Mouse (Mus musculus): ENCODE measurements around the gene Fto. TPM values are rescaled to one million over a fixed set of nuclear protein-coding genes. Genes with fewer than 3 reads are reported as not detected.

Fto gene
- total RNA-seq, 2 experiments from 2014 or later: 146 to 151 TPM

- Histone ChIP-seq H3K4me3 (no peak overlapping the region), H3K27ac (no peak overlapping the region)
- no peak for DNase-seq (ENCODE audit: low spot score in 2 of 2)
- TF ChIP-seq CTCF (conservative IDR thresholded peaks at IDR 0.05): no peak
These were observed 366.1 kb downstream of the Fto start for GRCm38 (mm10) chr8:91679451-91679850.

DNA sequence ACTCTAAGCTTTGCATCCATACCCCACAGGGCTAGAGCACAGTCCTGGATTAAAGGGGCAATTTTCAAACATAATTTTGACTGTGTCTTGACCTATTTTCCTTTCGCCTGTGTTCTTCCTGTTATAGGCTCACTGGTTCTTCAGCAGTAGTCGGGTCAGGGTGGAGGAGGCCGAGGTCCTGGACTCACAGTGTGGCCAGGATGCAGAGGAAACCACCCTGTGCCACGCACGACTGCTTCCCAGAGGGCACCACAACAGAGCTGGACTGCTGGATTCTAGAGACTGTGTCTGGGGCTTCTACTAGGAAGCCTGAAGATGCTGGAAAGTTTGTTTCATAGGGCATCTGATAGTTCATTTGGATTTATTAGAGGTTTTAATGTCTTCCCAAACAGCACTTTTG, 366.8 kb downstream of the Fto start:
- TF ChIP-seq CTCF (conservative IDR thresholded peaks at IDR 0.05): no peak
- DNase-seq (ENCODE audit: low spot score in 2 of 2): no peak
- Histone ChIP-seq H3K4me3 (no peak overlapping the region), H3K27ac (no peak overlapping the region)

DNA sequence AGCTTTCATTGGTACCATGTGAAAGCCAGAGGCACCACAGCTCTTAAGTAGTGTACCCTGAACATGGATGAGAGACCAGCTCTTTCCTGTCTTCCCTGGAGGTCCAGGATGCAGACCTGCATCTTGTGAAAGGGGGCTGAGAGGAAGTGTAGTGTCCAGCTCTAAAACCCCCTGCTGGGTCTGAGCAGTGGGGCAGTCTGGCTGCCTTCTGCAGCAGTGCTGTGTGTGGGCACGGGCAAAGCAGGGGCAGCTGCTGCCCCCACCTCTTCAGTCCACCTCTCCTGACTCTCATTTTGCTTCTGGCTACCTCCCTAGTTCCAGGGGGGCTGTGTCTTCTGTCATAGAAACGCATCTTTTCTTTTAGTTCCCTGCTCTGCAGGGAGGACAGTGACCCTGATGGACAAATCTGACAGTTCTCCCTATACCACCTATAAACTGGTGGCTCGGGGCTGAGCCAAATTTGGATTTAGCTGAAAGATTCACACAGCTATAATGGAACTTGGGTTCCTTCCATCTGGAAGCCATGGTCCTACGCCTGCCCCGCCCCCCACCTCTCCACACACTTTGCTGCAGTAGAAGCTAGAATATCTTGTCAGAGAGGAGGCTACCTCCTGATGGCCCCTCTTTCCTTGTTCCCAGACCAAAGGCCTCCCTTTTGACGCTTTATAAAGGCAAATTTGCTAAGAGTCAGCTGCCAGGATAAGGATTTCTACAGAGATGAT, 371.4 kb downstream of the Fto start:
- DNase-seq (ENCODE audit: low spot score in 2 of 2): no peak
- H3K27ac ChIP-seq: no peak overlapping the region
- TF ChIP-seq CTCF (conservative IDR thresholded peaks at IDR 0.05): no peak
- H3K4me3 ChIP-seq: no peak overlapping the region

DNA sequence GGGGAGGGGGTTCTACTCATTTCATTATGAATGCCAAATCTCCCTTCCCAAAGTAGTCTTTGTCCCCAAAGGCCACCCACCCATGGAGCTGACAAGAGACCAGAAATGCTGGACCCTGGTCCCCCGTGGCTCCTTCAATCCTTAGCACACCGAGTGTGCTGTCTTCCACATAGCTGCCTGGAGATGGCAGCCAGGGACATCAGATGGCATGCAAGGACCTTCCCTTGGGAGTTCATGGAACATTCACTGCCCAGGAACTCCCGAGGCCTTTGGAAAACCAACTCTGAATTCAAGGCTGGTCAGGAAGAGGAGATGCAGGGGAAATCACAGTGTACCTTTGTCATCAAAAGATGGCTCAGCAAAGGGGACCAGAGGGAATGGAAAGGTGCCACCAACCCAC, 372.1 kb downstream of the Fto start:
- no peak for DNase-seq (ENCODE audit: low spot score in 2 of 2)
- TF ChIP-seq CTCF (conservative IDR thresholded peaks at IDR 0.05): peak; percentile 27

DNA sequence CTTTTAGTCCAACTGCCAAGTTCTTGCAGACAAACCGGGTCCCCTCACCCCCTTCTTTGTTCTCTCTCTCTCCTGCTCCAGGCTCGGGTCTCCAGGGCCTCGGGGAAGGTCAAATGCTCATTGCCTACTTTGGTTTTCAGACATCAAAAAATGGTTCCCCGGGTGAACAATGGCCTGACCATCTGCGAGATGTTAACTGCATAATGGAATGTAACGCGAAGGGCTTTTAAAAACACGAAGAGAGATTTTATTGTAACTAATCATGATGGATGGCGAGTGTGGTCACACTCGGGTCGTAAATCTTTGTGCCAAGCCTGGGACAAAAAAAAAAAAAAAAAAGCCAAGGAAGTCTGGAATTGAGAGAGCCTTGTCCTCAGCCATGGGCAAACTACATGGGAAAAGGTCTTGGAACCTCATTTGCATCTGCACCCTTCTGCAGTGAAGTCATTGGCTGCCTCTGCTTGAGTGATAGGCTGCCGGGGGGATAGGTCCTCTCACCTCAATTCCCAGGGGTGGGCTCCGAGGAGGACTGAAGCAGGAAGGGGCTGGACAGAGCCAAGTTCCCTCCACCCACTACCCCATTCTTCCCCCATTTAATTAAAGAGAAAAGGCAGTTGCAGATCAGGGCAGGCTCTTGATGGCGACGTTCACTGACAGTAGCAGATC, 378.9 kb downstream of the Fto start:
- no peak overlapping the region for H3K4me3 ChIP-seq
- no peak for TF ChIP-seq CTCF (conservative IDR thresholded peaks at IDR 0.05)
- DNase-seq (ENCODE audit: low spot score in 2 of 2): no peak
- H3K27ac ChIP-seq: no peak overlapping the region

More for the DNA sequence above, 372.1 kb downstream of the Fto start:
- Histone ChIP-seq H3K27ac (no peak overlapping the region), H3K4me3 (no peak overlapping the region)

DNA sequence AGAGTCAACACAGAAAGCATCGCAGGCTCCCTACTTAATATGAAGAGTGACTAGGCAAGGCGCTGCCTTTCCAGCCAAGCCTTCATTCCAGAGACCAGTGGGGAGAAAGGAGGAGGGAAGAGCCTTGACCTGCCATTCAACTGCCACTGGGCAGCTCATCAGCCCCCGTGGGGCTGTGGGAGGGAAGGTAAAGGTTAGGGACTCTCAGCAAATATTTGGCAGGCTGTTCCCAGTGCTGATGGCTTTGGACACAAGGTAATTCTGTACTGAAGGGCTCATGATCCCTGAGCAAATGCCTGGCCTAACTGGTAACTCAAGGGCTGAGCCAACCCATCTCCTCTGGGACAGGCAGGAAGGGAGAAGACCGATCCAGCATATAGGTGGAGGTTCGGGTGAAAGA, 393.2 kb downstream of the Fto start:
- DNase-seq (ENCODE audit: low spot score in 2 of 2): no peak
- H3K4me3 ChIP-seq: no peak overlapping the region
- H3K27ac ChIP-seq: no peak overlapping the region
- no peak for TF ChIP-seq CTCF (conservative IDR thresholded peaks at IDR 0.05)

DNA sequence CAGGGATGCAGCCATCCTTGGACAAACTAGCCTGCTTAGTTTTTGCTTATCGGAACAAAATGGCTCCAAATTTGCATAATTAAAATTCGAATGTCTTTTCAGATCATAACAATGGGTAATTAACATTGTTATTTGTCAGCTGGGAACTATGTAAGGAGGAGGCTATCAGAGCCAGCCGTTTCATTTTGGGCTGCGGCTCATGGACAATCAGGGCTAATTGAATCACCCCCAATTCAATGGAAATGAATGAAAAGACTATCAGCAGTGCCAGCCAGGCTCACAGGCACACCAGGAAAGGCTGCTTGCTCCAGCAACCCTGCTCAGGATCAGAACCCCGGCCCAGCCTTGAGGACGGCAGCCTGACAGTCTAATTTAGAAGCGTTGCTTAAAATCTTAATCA, 395.3 kb downstream of the Fto start:
- DNase-seq (ENCODE audit: low spot score in 2 of 2): no peak
- no peak for TF ChIP-seq CTCF (conservative IDR thresholded peaks at IDR 0.05)
- H3K27ac ChIP-seq: no peak overlapping the region

DNA sequence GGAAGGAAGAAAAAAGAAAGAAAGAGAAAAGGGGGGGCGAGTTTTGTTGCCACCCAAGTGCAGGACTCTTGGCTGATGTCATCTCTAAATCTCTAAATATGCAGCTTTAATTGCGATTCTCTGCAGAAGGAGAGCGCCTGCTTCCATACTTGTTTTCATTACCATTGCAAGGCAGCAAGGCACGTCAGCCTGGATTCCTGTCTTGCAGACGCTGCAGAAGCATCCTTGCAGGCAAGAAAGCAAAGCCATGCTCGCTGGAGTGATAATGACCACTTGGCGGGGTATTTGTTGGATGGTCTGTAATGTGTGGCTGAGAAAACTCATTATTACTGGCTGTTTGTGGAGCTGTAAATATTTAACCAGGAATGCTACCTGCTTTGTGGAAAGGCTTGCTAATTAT, 396.4 kb downstream of the Fto start:
- DNase-seq (ENCODE audit: low spot score in 2 of 2): no peak
- no peak overlapping the region for H3K4me3 ChIP-seq
- H3K27ac ChIP-seq: no peak overlapping the region
- TF ChIP-seq CTCF (conservative IDR thresholded peaks at IDR 0.05): no peak

More for the DNA sequence above, 395.3 kb downstream of the Fto start:
- no peak overlapping the region for H3K4me3 ChIP-seq

DNA sequence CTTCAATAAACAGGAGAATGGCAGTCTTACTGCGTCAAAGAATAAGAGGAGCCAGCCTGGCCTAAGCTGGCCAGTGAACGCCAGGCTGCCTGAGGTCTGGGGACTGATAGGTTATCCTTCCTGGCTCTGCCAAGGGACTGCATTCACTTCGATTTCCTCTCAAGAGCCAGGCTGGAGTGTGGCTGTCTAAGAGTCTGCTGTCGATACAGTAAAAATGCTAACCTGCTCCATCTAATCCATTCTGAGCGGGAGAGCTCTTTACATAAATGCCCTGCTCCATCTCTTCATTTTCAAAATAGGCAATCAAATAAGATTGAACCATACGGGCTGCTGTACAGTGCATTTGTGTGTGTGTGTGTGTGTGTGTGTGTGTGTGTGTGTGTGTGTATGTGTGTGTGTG, 397.9 kb downstream of the Fto start:
- TF ChIP-seq CTCF (conservative IDR thresholded peaks at IDR 0.05): no peak
- no peak overlapping the region for H3K4me3 ChIP-seq
- DNase-seq (ENCODE audit: low spot score in 2 of 2): no peak
- H3K27ac ChIP-seq: no peak overlapping the region

DNA sequence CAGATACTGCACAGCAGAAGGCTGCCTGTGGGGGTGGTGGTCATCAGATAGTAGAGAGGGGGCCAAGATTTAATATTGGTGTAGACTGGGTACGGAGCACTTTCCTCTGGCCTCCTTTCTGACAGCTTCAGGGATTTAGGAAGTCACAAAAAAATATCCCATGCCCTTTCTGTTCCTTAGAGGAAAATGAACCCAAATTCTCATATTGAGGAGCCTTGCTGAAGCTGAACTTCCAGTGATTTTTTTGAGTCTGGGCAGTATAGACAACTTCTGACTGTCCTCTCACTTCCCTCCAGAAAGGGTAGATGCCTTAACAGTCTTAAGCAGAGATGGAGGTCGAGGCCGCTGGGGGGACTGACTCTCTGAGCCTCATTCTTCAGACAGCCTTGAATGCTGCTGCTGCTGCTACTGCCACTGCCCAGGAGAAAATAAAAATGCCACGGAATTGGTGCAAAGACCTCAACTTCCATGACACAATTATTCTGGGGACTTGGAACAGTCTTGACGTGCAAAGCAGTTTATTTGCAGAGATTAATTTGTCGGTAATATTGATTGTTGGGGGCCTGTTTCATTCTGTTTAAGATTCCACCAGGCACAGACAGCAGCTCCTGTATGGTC, 398.8 kb downstream of the Fto start:
- no peak for DNase-seq (ENCODE audit: low spot score in 2 of 2)
- Histone ChIP-seq H3K27ac (no peak overlapping the region), H3K4me3 (no peak overlapping the region)
- no peak for TF ChIP-seq CTCF (conservative IDR thresholded peaks at IDR 0.05)

DNA sequence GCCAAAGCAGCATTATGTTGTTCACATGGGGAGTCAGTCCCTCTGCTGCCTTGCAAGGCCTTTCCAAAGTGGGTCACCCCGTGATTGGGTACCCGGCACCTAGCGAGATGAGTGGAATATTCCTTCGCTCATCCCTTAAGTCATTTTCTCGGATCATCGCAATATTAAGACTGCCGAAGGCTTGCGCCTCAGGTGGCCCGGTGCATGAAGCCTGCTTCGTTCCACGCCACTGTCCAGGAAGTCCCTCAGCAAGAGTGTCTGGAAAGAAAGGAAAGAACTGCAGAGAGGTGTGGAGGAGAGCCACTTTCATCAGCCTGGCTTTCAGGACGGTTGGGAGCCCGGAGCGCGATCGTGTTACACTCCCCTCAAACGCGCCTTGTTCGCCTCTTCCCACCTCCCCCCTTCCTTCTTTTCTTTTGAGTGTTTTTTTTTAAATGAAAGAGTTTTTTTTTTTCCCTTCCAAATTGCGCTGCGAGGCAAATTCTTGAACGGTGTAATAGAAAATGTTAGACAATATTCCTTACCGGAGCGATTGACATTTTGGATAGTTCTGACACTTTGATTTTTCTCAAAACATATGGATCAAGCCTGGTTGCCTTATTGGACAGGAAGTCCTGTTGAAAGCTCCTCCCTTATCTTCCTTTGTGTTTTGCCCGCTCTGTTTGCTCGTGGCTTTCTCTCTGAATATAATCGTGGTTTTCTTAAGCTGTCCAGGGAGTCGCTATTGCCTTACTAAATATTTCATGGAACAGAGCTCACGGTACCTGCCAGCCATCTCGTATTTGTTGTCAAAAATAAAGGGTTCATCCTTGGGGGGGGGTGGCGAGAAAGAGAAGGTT, 399.6 kb downstream of the Fto start:
- DNase-seq (ENCODE audit: low spot score in 2 of 2): no peak
- no peak for TF ChIP-seq CTCF (conservative IDR thresholded peaks at IDR 0.05)
- peak overlapping the region; percentile 2; the same call in 1 of the 2 replicates for H3K4me3 ChIP-seq
- no peak overlapping the region for H3K27ac ChIP-seq

DNA sequence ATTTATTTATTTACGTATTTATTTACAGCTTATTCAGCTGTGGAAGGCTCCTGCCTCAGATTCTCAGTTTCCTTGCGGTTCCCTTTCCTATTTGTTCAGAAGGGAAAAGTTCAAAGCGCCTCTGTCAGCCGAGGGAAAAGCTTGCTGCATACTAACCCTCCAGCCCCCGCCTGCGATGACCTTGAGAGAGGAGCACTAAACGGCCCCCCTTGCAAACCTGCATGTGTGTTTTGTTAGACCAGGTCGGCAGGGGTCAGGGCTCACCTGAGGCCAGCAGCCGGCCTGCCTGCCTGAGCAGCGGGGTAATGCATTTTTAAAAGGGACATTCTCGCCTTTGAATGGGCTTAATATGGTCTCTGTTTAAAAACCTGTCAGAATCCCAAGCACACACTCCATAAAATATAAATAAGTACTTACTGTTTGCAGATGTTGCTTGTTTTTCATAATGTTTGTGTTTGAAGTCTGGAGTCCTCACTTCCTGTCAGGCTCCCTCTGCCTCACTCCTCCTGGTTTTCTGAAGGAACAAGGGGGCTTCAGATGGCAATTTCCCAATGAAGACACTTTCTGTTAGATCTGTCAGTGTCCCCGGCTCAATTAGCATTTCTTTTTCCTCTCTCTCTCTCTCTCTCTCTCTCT, 400.5 kb downstream of the Fto start:
- no peak for DNase-seq (ENCODE audit: low spot score in 2 of 2)
- TF ChIP-seq CTCF (conservative IDR thresholded peaks at IDR 0.05): no peak
- no peak overlapping the region for H3K4me3 ChIP-seq
- H3K27ac ChIP-seq: no peak overlapping the region

Data from layer of hippocampus, adult 2 months (tissue).